Mouse (Mus musculus) hindbrain, embryonic 11.5 days (tissue): Measurements from ENCODE around the gene Dnajb12. TPM values are rescaled to one million over a fixed set of nuclear protein-coding genes. Genes with fewer than 3 reads are reported as not detected.
"Not testable (repeated sequence)": the region's sequence is repeated elsewhere in the genome, so short reads cannot be mapped to it uniquely, and the experiment has no call there.

Experiments used
- ATAC-seq: fragments of 200-750 bp; cut with Nextera tagmentation; 2 replicates; pipeline ENCODE4 v1.8.0; 2017; ENCODE audit warnings: mild to moderate bottlenecking, moderate TSS enrichment, moderate library complexity; ENCODE audit not compliant: low FRiP score
- DNase-seq: peaks from one replicate; pipeline ENCODE4 v3.0.0-alpha.2; 2015; ENCODE audit warnings: low spot score
- H3K27ac ChIP-seq: fragments of 300-500 bp; sonication (generic); 2 replicates; pipeline ENCODE4 v1.5.1; 2014; ENCODE audit warnings: mild to moderate bottlenecking, low read depth, low read length
- H3K27me3 ChIP-seq: fragments of 300-500 bp; sonication (generic); 2 replicates; pipeline ENCODE4 v1.6.1; 2014; ENCODE audit warnings: mild to moderate bottlenecking, low read length, moderate library complexity, mixed read lengths; ENCODE audit not compliant: control insufficient read depth, insufficient read depth
- H3K36me3 ChIP-seq: fragments of 300-500 bp; sonication (generic); 2 replicates; pipeline ENCODE4 v1.6.1; 2014; ENCODE audit warnings: mild to moderate bottlenecking, low read length, moderate library complexity, mixed read lengths; ENCODE audit not compliant: control insufficient read depth, insufficient read depth
- H3K4me1 ChIP-seq: fragments of 300-500 bp; sonication (generic); replicated peaks from 2 replicates; pipeline ENCODE4 v1.6.1; 2014; ENCODE audit warnings: low read length, mixed read lengths; ENCODE audit not compliant: control insufficient read depth, insufficient read depth
- H3K4me2 ChIP-seq: fragments of 300-500 bp; sonication (generic); replicated peaks from 2 replicates; pipeline ENCODE4 v1.6.1; 2014; ENCODE audit warnings: mild to moderate bottlenecking, low read depth, low read length
- H3K4me3 ChIP-seq: fragments of 300-500 bp; sonication (generic); 2 replicates; pipeline ENCODE4 v1.5.1; 2014; ENCODE audit warnings: low read depth, low read length
- H3K9ac ChIP-seq: fragments of 300-500 bp; sonication (generic); 2 replicates; pipeline ENCODE4 v1.6.1; 2014; ENCODE audit warnings: low read depth, low read length
- H3K9me3 ChIP-seq: fragments of 300-500 bp; sonication (generic); 2 replicates; pipeline ENCODE4 v1.6.1; 2016; ENCODE audit warnings: low read length; ENCODE audit not compliant: control insufficient read depth
- WGBS: fragments of 180-500 bp; shearing (Covaris S2); extraction: QIAGEN DNeasy Blood & Tissue Kit; methylation state at CpG from one replicate; pipeline ENCODE4 v1.1.7; 2014; 5-methylcytosine and 5-hydroxymethylcytosine counted together
- polyA plus RNA-seq: library from polyadenylated mRNA; unstranded; fragments of >200 nt; fragmentation: Nextera tagmentation; extraction: Ambion mirVana; gene quantifications from 2 replicates; pipeline ENCODE4 v1.2.1, GENCODE M21; 2014

The Dnajb12 gene
- polyA plus RNA-seq, 1 experiment from 2014 or later: 22.6 TPM

- Histone ChIP-seq H3K4me2 (no peak overlapping the region), H3K4me1 (peaks cover 8% of the 10 kb centered on the region; the same call in 1 of the 2 replicates), H3K4me3 (no peak overlapping the region), H3K27ac (no peak overlapping the region), H3K36me3 (no peaks in the 10 kb centered on the region), H3K27me3 (no peaks in the 10 kb centered on the region), H3K9ac (no peak overlapping the region), H3K9me3 (no peaks in the 10 kb centered on the region)
- ATAC-seq (peak; percentile 43), DNase-seq (peak; percentile 30)
- 55% methylated on average over 19 of the region's 19 CpGs for WGBS
Measured at GRCm38 (mm10) chr10:59864232-59864875, 15.0 kb upstream of the Dnajb12 start.

GRCm38 (mm10) chr10:59864884-59865726, 14.3 kb upstream of the Dnajb12 start:
- H3K9ac ChIP-seq: no peak overlapping the region
- no peak overlapping the region for H3K4me3 ChIP-seq
- no peaks in the 10 kb centered on the region for H3K9me3 ChIP-seq
- no peaks in the 10 kb centered on the region for H3K36me3 ChIP-seq
- no peak overlapping the region for H3K27ac ChIP-seq
- H3K4me1 ChIP-seq: peaks cover 8% of the 10 kb centered on the region; the same call in 1 of the 2 replicates
- ATAC-seq: peak; percentile 74
- no peaks in the 10 kb centered on the region for H3K27me3 ChIP-seq
- peak; percentile 92 for DNase-seq
- H3K4me2 ChIP-seq: no peak overlapping the region
- 30% methylated on average over 13 of the region's 13 CpGs for WGBS

GRCm38 (mm10) chr10:59868266-59868665, 11.1 kb upstream of the Dnajb12 start:
- Histone ChIP-seq H3K9ac (no peak overlapping the region), H3K36me3 (no peaks in the 10 kb centered on the region), H3K9me3 (no peaks in the 10 kb centered on the region), H3K27ac (no peak overlapping the region), H3K4me1 (peaks cover 8% of the 10 kb centered on the region; the same call in 1 of the 2 replicates), H3K27me3 (no peaks in the 10 kb centered on the region), H3K4me3 (no peak overlapping the region), H3K4me2 (no peak overlapping the region)
- ATAC-seq (no peak), DNase-seq (no peak)
- 49% methylated on average over 11 of the region's 11 CpGs for WGBS

- ATAC-seq (no peak), DNase-seq (no peak)
- Histone ChIP-seq H3K4me2 (no peak overlapping the region), H3K4me3 (no peak overlapping the region), H3K4me1 (no peaks in the 10 kb centered on the region), H3K9ac (no peak overlapping the region), H3K27me3 (no peaks in the 10 kb centered on the region), H3K27ac (no peak overlapping the region), H3K9me3 (no peaks in the 10 kb centered on the region), H3K36me3 (no peaks in the 10 kb centered on the region)
- 93% methylated on average over 6 of the region's 6 CpGs for WGBS
Measured at GRCm38 (mm10) chr10:59870038-59870437, 9.3 kb upstream of the Dnajb12 start.

GRCm38 (mm10) chr10:59872651-59873050, 6.7 kb upstream of the Dnajb12 start:
- not testable (repeated sequence) for H3K4me3 ChIP-seq, H3K4me1 ChIP-seq, H3K36me3 ChIP-seq, ATAC-seq, H3K27me3 ChIP-seq, H3K9me3 ChIP-seq, H3K9ac ChIP-seq, H3K4me2 ChIP-seq, DNase-seq, H3K27ac ChIP-seq
- 84% methylated on average over 4 of the region's 4 CpGs for WGBS

GRCm38 (mm10) chr10:59873206-59873605, 6.2 kb upstream of the Dnajb12 start:
- ATAC-seq (no peak), DNase-seq (no peak)
- WGBS: 87% methylated on average over 5 of the region's 5 CpGs
- H3K36me3 ChIP-seq: no peaks in the 10 kb centered on the region
- no peaks in the 10 kb centered on the region for H3K9me3 ChIP-seq
- H3K4me2 ChIP-seq: no peak overlapping the region
- H3K4me1 ChIP-seq: no peaks in the 10 kb centered on the region
- no peaks in the 10 kb centered on the region for H3K27me3 ChIP-seq
- H3K27ac ChIP-seq: no peak overlapping the region
- H3K4me3 ChIP-seq: no peak overlapping the region
- H3K9ac ChIP-seq: no peak overlapping the region

GRCm38 (mm10) chr10:59873613-59874012, 5.7 kb upstream of the Dnajb12 start:
- DNase-seq (no peak), ATAC-seq (no peak)
- H3K9me3 ChIP-seq: no peaks in the 10 kb centered on the region
- H3K4me1 ChIP-seq: no peaks in the 10 kb centered on the region
- no peak overlapping the region for H3K27ac ChIP-seq
- H3K9ac ChIP-seq: no peak overlapping the region
- H3K4me3 ChIP-seq: no peak overlapping the region
- H3K4me2 ChIP-seq: no peak overlapping the region
- WGBS: 75% methylated on average over 5 of the region's 5 CpGs
- no peaks in the 10 kb centered on the region for H3K36me3 ChIP-seq
- H3K27me3 ChIP-seq: no peaks in the 10 kb centered on the region

GRCm38 (mm10) chr10:59875396-59875795, 4.0 kb upstream of the Dnajb12 start:
- H3K27me3 ChIP-seq: no peaks in the 10 kb centered on the region
- no peaks in the 10 kb centered on the region for H3K36me3 ChIP-seq
- no peak overlapping the region for H3K4me2 ChIP-seq
- no peak overlapping the region for H3K9ac ChIP-seq
- ATAC-seq (no peak), DNase-seq (no peak)
- WGBS: 33% methylated on average over 1 of the region's 1 CpGs
- no peak overlapping the region for H3K4me3 ChIP-seq
- H3K27ac ChIP-seq: no peak overlapping the region
- peaks cover under 1% of the 10 kb centered on the region; the same call in 1 of the 2 replicates for H3K4me1 ChIP-seq
- H3K9me3 ChIP-seq: no peaks in the 10 kb centered on the region

GRCm38 (mm10) chr10:59876698-59877097, 2.7 kb upstream of the Dnajb12 start:
- H3K4me1 ChIP-seq, H3K27ac ChIP-seq, H3K9me3 ChIP-seq, H3K36me3 ChIP-seq, H3K4me2 ChIP-seq, H3K4me3 ChIP-seq, H3K9ac ChIP-seq, DNase-seq, ATAC-seq, H3K27me3 ChIP-seq: not testable (repeated sequence)
- WGBS: 96% methylated on average over 3 of the region's 4 CpGs
